Mouse (Mus musculus) kidney, postnatal 0 days (tissue): ENCODE data around the gene Tbcc. TPM values are rescaled to one million over a fixed set of nuclear protein-coding genes. Genes with fewer than 3 reads are reported as not detected.

Source experiments
- ATAC-seq: fragments of 200-750 bp; cut with Nextera tagmentation; replicated peaks from 2 replicates; pipeline ENCODE4 v1.8.0; 2017; ENCODE audit warnings: low read depth, moderate number of reproducible peaks, moderate TSS enrichment, moderate library complexity; ENCODE audit not compliant: low FRiP score
- DNase-seq: peaks from one replicate; pipeline ENCODE4 v3.0.0-alpha.2; 2016; ENCODE audit warnings: low spot score
- H3K27ac ChIP-seq: fragments of 300-500 bp; sonication (generic); 2 replicates; pipeline ENCODE4 v1.5.1; 2014; ENCODE audit warnings: mild to moderate bottlenecking
- H3K27me3 ChIP-seq: fragments of 300-500 bp; sonication (generic); 2 replicates; pipeline ENCODE4 v1.6.1; 2014; ENCODE audit warnings: low read length, mixed read lengths; ENCODE audit not compliant: insufficient read depth
- H3K36me3 ChIP-seq: fragments of 300-500 bp; sonication (generic); 2 replicates; pipeline ENCODE4 v1.6.1; 2014; ENCODE audit warnings: low read length, mixed read lengths; ENCODE audit not compliant: insufficient read depth
- H3K4me1 ChIP-seq: fragments of 300-500 bp; sonication (generic); replicated peaks from 2 replicates; pipeline ENCODE4 v1.6.1; 2014; ENCODE audit warnings: antibody characterized with exemption, low read length, mixed read lengths; ENCODE audit not compliant: insufficient read depth
- H3K4me2 ChIP-seq: fragments of 300-500 bp; sonication (generic); 2 replicates; pipeline ENCODE4 v1.6.1; 2014; ENCODE audit warnings: mild to moderate bottlenecking, low read length, moderate library complexity, mixed read lengths
- H3K4me3 ChIP-seq: fragments of 300-500 bp; sonication (generic); replicated peaks from 2 replicates; pipeline ENCODE4 v1.5.1; 2014; ENCODE audit warnings: low read depth, low read length
- H3K9ac ChIP-seq: fragments of 300-500 bp; sonication (generic); 2 replicates; pipeline ENCODE4 v1.6.1; 2014; ENCODE audit warnings: low read depth, low read length
- H3K9me3 ChIP-seq: fragments of 300-500 bp; sonication (generic); replicated peaks from 2 replicates; pipeline ENCODE4 v1.6.1; 2016; ENCODE audit warnings: low read length, inconsistent platforms, mixed read lengths
- CTCF ChIP-seq: IDR thresholded peaks from 2 replicates; pipeline ENCODE4 v1.5.1; 2016; ENCODE audit warnings: antibody characterized with exemption, low read depth, mild to moderate bottlenecking, moderate library complexity
- WGBS: fragments of 180-500 bp; shearing (Covaris S2); extraction: QIAGEN DNeasy Blood & Tissue Kit; methylation state at CpG from one replicate; pipeline ENCODE4 v1.1.7; 2014; 5-methylcytosine and 5-hydroxymethylcytosine counted together
- polyA plus RNA-seq: library from polyadenylated mRNA; unstranded; fragments of >200 nt; fragmentation: Nextera tagmentation; extraction: Ambion mirVana; gene quantifications from 2 replicates; pipeline ENCODE4 v1.2.1, GENCODE M21; 2015

Tbcc gene
- polyA plus RNA-seq, 1 experiment from 2014 or later: 71.4 TPM

DNA sequence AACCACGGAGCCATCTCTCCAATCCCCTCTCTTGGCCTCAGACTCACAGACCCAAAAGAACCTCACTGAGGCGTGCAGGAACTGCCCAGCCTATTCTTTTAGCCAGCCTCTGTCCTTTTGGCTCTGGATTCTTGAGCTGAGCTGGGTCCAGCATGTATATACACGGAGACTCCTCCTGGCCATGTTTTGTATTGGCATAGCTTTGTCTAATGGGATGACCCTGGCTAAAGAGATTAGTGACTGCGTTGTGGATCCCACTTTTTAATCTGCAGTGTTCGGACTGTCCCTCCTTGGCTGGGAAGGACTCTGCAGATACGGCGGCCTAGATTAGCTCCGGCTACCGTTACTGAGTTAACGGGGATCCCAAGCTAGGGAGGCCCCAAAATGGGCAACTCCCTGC is 19.7 kb downstream of the Tbcc start, which contains the start of gene Prph2:
TSS of gene Prph2 (plus strand) at position 274 of the 400 bp plus-strand sequence.
- no peak for TF ChIP-seq CTCF
- 91% methylated on average over 10 of the region's 10 CpGs for WGBS
- H3K9me3 ChIP-seq: no peaks in the 10 kb centered on the region
- H3K4me1 ChIP-seq: no peaks in the 10 kb centered on the region
- H3K36me3 ChIP-seq: no peaks in the 10 kb centered on the region
- H3K4me2 ChIP-seq: no peak within 1 kb of the TSS
- H3K27me3 ChIP-seq: no peaks in the 10 kb centered on the region
- ATAC-seq (no peak), DNase-seq (no peak)
- H3K9ac ChIP-seq: no peak within 1 kb of the TSS
- no peak within 1 kb of the TSS for H3K4me3 ChIP-seq
- no peak within 1 kb of the TSS for H3K27ac ChIP-seq

DNA sequence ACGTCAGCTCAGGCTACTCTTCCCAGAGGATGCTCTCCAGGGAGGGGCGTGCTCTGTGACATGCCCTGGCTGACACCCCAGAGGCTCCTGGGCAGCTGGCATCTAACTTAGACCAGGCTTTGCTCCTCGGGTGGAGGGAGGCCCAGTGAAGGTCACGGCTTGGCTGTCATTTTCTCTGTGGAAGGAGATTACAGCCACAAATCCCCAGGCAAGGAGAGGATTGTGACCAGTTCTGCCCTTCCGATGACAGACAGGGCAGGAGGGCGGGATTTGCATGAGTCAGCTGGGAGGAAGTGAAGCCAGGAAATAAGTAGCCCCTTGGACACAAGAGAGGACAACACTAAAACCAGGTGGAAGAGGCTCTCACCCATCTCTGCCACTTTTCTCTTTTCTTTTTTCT is 21.8 kb downstream of the Tbcc start:
- 31% methylated on average over 6 of the region's 6 CpGs for WGBS
- no peak for TF ChIP-seq CTCF

DNA sequence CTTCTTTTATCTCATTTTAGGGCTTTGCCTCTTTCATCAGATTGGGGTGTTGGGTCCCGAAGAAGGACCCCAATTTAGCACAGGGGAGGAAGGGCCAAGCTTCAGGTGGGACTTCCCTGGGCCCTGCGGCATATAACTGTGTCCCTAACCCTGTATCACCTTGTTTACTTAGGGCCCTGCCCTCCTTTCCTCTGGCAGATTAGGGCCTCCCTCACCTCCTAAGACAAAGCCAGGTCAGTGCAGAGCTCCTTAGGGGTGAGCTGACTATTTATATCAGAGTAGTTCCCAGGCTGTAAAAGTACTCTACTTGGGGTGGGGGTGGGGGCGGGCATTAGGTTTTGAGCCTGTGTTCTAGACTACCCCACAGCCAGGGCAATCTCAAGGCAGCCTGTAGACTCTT is 24.6 kb downstream of the Tbcc start:
- H3K4me3 ChIP-seq: no peak overlapping the region
- ATAC-seq (no peak), DNase-seq (no peak)
- no peak for TF ChIP-seq CTCF
- no peaks in the 10 kb centered on the region for H3K4me1 ChIP-seq
- no peak overlapping the region for H3K9ac ChIP-seq
- no peaks in the 10 kb centered on the region for H3K36me3 ChIP-seq
- H3K9me3 ChIP-seq: no peaks in the 10 kb centered on the region
- no peak overlapping the region for H3K4me2 ChIP-seq
- 60% methylated on average over 3 of the region's 3 CpGs for WGBS
- H3K27ac ChIP-seq: no peak overlapping the region
- H3K27me3 ChIP-seq: no peaks in the 10 kb centered on the region

More for the DNA sequence above, 21.8 kb downstream of the Tbcc start:
- Histone ChIP-seq H3K9me3 (no peaks in the 10 kb centered on the region), H3K4me2 (no peak overlapping the region), H3K4me3 (no peak overlapping the region), H3K4me1 (no peaks in the 10 kb centered on the region), H3K9ac (no peak overlapping the region), H3K27ac (no peak overlapping the region), H3K36me3 (no peaks in the 10 kb centered on the region), H3K27me3 (no peaks in the 10 kb centered on the region)
- no peak; the same call in 1 of the 2 replicates for ATAC-seq
- no peak for DNase-seq

DNA sequence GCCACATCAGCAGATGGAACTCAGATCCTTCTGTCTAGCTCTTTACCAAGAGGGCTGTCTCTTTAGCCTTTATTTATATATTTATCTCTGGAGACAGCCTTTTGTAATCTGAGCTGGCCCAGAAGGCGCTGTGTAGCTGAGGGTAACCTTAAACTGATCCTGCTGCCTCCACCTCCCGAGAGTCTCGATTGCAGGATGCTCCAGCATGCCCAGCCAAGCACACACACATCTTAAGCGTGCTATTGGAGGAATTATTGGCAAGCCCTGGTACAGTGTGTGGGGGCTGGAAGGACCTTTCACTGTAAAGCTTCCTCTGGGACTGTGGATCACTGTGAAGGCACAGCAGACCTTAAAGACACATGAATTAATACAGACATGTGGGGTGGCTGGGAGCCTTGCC is 28.5 kb downstream of the Tbcc start:
- no peak overlapping the region for H3K27ac ChIP-seq
- H3K9ac ChIP-seq: no peak overlapping the region
- no peak for TF ChIP-seq CTCF
- H3K36me3 ChIP-seq: no peaks in the 10 kb centered on the region
- H3K4me1 ChIP-seq: no peaks in the 10 kb centered on the region
- 4% methylated on average over 4 of the region's 4 CpGs for WGBS
- DNase-seq: peak; percentile 84
- H3K4me3 ChIP-seq: no peak overlapping the region
- no peaks in the 10 kb centered on the region for H3K9me3 ChIP-seq
- H3K4me2 ChIP-seq: no peak overlapping the region
- peak; percentile 46 for ATAC-seq
- no peaks in the 10 kb centered on the region for H3K27me3 ChIP-seq

DNA sequence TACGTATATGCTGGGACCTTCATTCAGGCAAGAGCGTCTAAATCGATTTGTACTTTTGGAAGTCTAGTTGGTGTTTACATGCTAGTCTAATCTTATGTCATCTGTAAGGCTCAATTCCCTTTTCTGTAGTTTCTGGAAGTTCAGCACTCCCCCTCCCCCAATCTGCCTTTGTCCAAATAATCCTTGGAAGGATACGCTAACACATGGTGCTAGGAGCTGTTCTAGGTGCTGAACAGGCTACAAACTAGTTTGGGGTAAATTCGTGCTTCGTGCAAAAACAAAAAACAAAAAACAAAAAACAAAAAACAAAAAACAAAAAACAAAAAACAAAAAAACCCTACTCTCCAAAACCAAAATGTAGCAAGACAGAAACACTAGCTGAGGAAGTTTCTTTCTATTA is 30.4 kb downstream of the Tbcc start:
- WGBS: 52% methylated on average over 6 of the region's 6 CpGs
- TF ChIP-seq CTCF: no peak

DNA sequence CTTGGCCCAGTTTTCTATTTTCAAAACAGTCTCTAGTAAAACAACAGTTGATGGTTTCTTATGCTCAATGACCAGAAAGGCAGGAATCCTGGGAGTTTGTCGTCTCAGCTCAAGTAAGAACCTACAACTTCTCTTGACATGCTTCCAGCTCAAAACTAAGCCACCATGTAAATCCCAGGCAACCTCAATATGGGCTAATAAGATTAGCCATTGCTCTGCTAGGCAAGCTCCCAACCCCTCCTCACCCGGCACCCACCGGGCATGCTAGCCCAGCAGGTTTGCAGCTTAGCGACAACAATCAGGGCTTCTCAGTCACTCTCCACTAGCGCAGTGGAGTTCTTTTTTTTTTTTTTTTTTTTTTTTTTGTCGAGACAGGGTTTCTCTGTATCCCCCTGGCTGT is 35.7 kb downstream of the Tbcc start:
- 69% methylated on average over 6 of the region's 6 CpGs for WGBS
- Histone ChIP-seq H3K9ac (no peak overlapping the region), H3K9me3 (no peaks in the 10 kb centered on the region), H3K4me1 (no peaks in the 10 kb centered on the region), H3K36me3 (peaks cover 23% of the 10 kb centered on the region; the same call in 1 of the 2 replicates), H3K27ac (no peak overlapping the region), H3K4me3 (no peak overlapping the region), H3K4me2 (no peak overlapping the region), H3K27me3 (no peaks in the 10 kb centered on the region)
- ATAC-seq (no peak), DNase-seq (no peak)
- no peak for TF ChIP-seq CTCF

More for the DNA sequence above, 30.4 kb downstream of the Tbcc start:
- ATAC-seq (no peak), DNase-seq (peak; percentile 76)
- Histone ChIP-seq H3K4me1 (no peaks in the 10 kb centered on the region), H3K27me3 (no peaks in the 10 kb centered on the region), H3K4me2 (no peak overlapping the region), H3K27ac (no peak overlapping the region), H3K9me3 (no peaks in the 10 kb centered on the region), H3K4me3 (no peak overlapping the region), H3K36me3 (no peaks in the 10 kb centered on the region), H3K9ac (no peak overlapping the region)

DNA sequence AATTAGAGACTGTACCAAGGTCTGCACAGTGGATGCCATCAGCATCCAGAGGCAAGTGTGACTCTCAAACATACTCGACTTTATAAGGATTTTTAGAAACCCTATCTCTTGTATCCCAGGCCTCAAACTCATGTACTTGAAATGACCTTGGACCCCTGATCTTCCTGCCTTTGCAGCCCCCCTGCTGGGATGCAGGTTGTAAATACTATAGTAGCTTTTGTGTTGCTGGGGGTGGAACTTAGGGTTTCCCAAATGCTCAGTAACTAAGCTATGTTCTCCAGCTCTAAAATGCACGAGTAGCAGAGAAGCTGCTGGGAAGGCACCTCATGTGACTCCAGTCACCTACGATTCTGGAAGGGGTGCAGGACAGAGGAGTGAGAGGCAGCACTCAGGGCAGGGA is 36.5 kb downstream of the Tbcc start:
- no peaks in the 10 kb centered on the region for H3K4me1 ChIP-seq
- H3K27me3 ChIP-seq: no peaks in the 10 kb centered on the region
- H3K9me3 ChIP-seq: no peaks in the 10 kb centered on the region
- no peak overlapping the region for H3K4me3 ChIP-seq
- 56% methylated on average over 3 of the region's 3 CpGs for WGBS
- ATAC-seq: no peak
- no peak overlapping the region for H3K27ac ChIP-seq
- peaks cover 31% of the 10 kb centered on the region; the same call in 1 of the 2 replicates for H3K36me3 ChIP-seq
- H3K4me2 ChIP-seq: no peak overlapping the region
- TF ChIP-seq CTCF: no peak
- no peak overlapping the region for H3K9ac ChIP-seq
- DNase-seq: no peak
